8 mouse cellular contexts compared by ENCODE assay signal in the genomic region with DNA sequence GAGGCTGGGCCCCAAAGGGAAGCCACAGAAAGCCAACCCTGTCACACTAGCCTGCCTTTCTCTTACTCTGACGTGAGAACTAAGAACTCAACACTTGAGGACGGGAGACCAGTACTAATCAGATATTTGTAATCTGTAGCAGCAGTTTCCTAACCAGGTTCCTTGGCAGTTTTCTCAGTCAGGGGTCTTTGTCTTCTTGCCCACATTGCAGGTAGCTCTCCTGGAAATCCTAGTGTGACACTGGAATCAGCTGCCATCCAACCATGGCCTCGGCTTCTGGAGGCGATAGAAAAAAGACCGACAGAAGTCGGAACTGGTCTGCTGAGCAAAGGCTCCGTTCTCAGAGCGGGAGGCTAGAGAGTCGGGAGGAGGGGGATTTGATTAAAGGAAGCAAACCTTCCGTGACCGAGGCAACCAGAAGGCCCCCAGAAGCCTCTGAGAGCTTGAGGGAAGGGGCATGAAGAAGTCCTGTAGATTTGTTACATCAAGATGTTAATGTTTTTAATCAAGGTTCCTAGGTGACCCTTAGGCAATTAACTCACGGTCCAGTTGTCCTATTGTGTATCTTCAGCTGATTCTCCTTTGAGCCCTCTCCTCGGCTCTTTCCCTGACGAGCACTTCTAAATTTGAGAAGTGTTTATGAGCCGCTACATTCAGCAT.
DNase-seq lines count a peak whose midpoint lies in the region; ATAC-seq and TF ChIP-seq lines count a peak whose summit lies in the region.

No protein-coding gene starts in this region.

- DNase-seq in heart, adult 18-20 months: no peak
- DNase-seq in testis, postnatal 14 days (ENCODE audit: low spot score): no peak
- peak; percentile 38 for DNase-seq in limb, embryonic 10.5 days (ENCODE audit: low spot score)
- DNase-seq in lung, adult 18-20 months: no peak
- no peak for DNase-seq in lung, postnatal 4 days

- TF ChIP-seq CTCF in testis, adult 2 months (IDR thresholded peaks at IDR 0.05; ENCODE audit: control insufficient read depth, insufficient read depth, insufficient replicate concordance, low read depth, low read length): no peak

- H3K27ac ChIP-seq in heart, embryonic 11.5 days (ENCODE audit: low read depth, low read length): no peak overlapping the region
- H3K27ac ChIP-seq in testis, adult 2 months (ENCODE audit: control insufficient read depth, insufficient read depth, low read depth, low read length): no peak overlapping the region
- H3K27ac ChIP-seq in limb, embryonic 10.5 days: peak overlapping the region; percentile 19; the same call in 1 of the 2 replicates

- peaks cover 4% of the 10 kb centered on the region; the same call in 1 of the 2 replicates for H3K4me1 ChIP-seq in heart, embryonic 11.5 days (ENCODE audit: control insufficient read depth, insufficient read depth, low read length)
- peaks cover 4% of the 10 kb centered on the region for H3K4me1 ChIP-seq in testis, adult 2 months (ENCODE audit: control insufficient read depth, insufficient read depth, low read length)
- peaks cover 9% of the 10 kb centered on the region for H3K4me1 ChIP-seq in limb, embryonic 10.5 days

- H3K27me3 ChIP-seq in heart, embryonic 11.5 days (ENCODE audit: control insufficient read depth, insufficient read depth, low read length): no peaks in the 10 kb centered on the region
- no peaks in the 10 kb centered on the region for H3K27me3 ChIP-seq in testis, adult 2 months (ENCODE audit: control insufficient read depth, insufficient read depth, low read length)
- H3K27me3 ChIP-seq in limb, embryonic 10.5 days (ENCODE audit: low read depth, poor library complexity, severe bottlenecking): peaks cover 13% of the 10 kb centered on the region; the same call in 1 of the 2 replicates

- 0 out of 2 replicates have a peak overlapping the region, but pooled peaks have one; percentile 2 for H3K4me3 ChIP-seq in heart, embryonic 11.5 days (ENCODE audit: low read depth, low read length)
- H3K4me3 ChIP-seq in testis, adult 2 months (ENCODE audit: control insufficient read depth, low read depth, low read length): peak overlapping the region; percentile 3; the same call in 1 of the 2 replicates
- H3K4me3 ChIP-seq in limb, embryonic 10.5 days: peak overlapping the region; percentile 27

- peak overlapping the region; percentile 56; the same call in 1 of the 2 replicates for H3K9ac ChIP-seq in heart, embryonic 11.5 days (ENCODE audit: low read depth, low read length)

- 19% methylated on average over 15 of the region's 15 CpGs for WGBS in heart, embryonic 11.5 days (ENCODE audit: insufficient replicate concordance)
- WGBS in limb, embryonic 10.5 days: 28% methylated on average over 15 of the region's 15 CpGs

- no peaks in the 10 kb centered on the region for H3K9me3 ChIP-seq in heart, embryonic 11.5 days (replicated peaks; ENCODE audit: control insufficient read depth, low read length)
- no peaks in the 10 kb centered on the region for H3K9me3 ChIP-seq in limb, embryonic 10.5 days (replicated peaks)

- H3K36me3 ChIP-seq in heart, embryonic 11.5 days (ENCODE audit: control insufficient read depth, insufficient read depth, low read length): no peaks in the 10 kb centered on the region
- H3K36me3 ChIP-seq in testis, adult 2 months (ENCODE audit: control insufficient read depth, insufficient read depth, low read length): no peaks in the 10 kb centered on the region
- H3K36me3 ChIP-seq in limb, embryonic 10.5 days: no peaks in the 10 kb centered on the region

- no peak for TF ChIP-seq POLR2A in testis, adult 2 months (IDR thresholded peaks at IDR 0.05; ENCODE audit: control insufficient read depth, low read depth, low read length)

- no peak for ATAC-seq in heart, embryonic 11.5 days (replicated peaks; ENCODE audit: insufficient number of reproducible peaks, low FRiP score, low TSS enrichment)
- no peak for ATAC-seq in megakaryocyte progenitor cell, adult 5-6 weeks (replicated peaks; ENCODE audit: poor library complexity)

- peak overlapping the region; percentile 60 for H3K4me2 ChIP-seq in heart, embryonic 11.5 days
